ENCODE assay signal across 22 mouse cellular contexts in genomic region chr1:131286803-131287202, GRCm38 (mm10). TPM values are rescaled to one million over a fixed set of nuclear protein-coding genes. Genes with fewer than 3 reads are reported as not detected.
DNase-seq lines count a peak whose midpoint lies in the region; ATAC-seq and TF ChIP-seq lines count a peak whose summit lies in the region.
"Had no signal": no experiment of that assay in that cellular context is flagged by ENCODE, and none has a peak within 500 bp of the region (broad histone marks: within the 10 kb centered on the region; RNA-seq: fewer than 3 reads in every experiment).

No protein-coding gene starts in this region.

- H3K4me1 ChIP-seq in liver, embryonic 16.5 days (ENCODE audit: control insufficient read depth, low read depth, low read length): peaks cover 8% of the 10 kb centered on the region; the same call in 1 of the 2 replicates
- H3K4me1 ChIP-seq in liver, embryonic 11.5 days (replicated peaks; ENCODE audit: control insufficient read depth, insufficient read depth, low read length): no peaks in the 10 kb centered on the region
- H3K4me1 ChIP-seq in bone marrow macrophage, adult 2 months (ENCODE audit: control insufficient read depth, insufficient read depth, low read length): peaks cover 49% of the 10 kb centered on the region
- H3K4me1 ChIP-seq in kidney, embryonic 15.5 days: no peaks in the 10 kb centered on the region
- no peaks in the 10 kb centered on the region for H3K4me1 ChIP-seq in midbrain, embryonic 16.5 days (ENCODE audit: control insufficient read depth, insufficient read depth, low read length)
- H3K4me1 ChIP-seq: forebrain, embryonic 12.5 days; limb, embryonic 12.5 days; midbrain, embryonic 10.5 days had no signal

- no peak overlapping the region for H3K4me3 ChIP-seq in liver, embryonic 16.5 days (ENCODE audit: low read depth, low read length)
- H3K4me3 ChIP-seq in liver, embryonic 11.5 days (ENCODE audit: low read depth, low read length): no peak overlapping the region
- H3K4me3 ChIP-seq in bone marrow macrophage, adult 2 months (ENCODE audit: insufficient read depth, low read length): no peak overlapping the region
- no peak overlapping the region for H3K4me3 ChIP-seq in kidney, embryonic 15.5 days (replicated peaks)
- no peak overlapping the region for H3K4me3 ChIP-seq in midbrain, embryonic 16.5 days (ENCODE audit: low read depth, low read length)
- H3K4me3 ChIP-seq: embryonic facial prominence, embryonic 10.5 days; forebrain, embryonic 12.5 days; hindbrain, embryonic 15.5 days; intestine, embryonic 15.5 days; limb, embryonic 12.5 days; midbrain, embryonic 10.5 days; neural tube, embryonic 15.5 days had no signal

- no peak overlapping the region for H3K9ac ChIP-seq in liver, embryonic 16.5 days (ENCODE audit: low read depth, low read length)
- H3K9ac ChIP-seq in liver, embryonic 11.5 days (ENCODE audit: low read depth, low read length): no peak overlapping the region
- no peak overlapping the region for H3K9ac ChIP-seq in kidney, embryonic 15.5 days
- no peak overlapping the region for H3K9ac ChIP-seq in midbrain, embryonic 16.5 days (ENCODE audit: low read depth, low read length)
- H3K9ac ChIP-seq: forebrain, embryonic 12.5 days; hindbrain, embryonic 15.5 days; intestine, embryonic 15.5 days; limb, embryonic 12.5 days; lung, embryonic 14.5 days; neural tube, embryonic 15.5 days had no signal

- H3K27me3 ChIP-seq in liver, embryonic 16.5 days (ENCODE audit: control insufficient read depth, insufficient read depth, low read depth, low read length): no peaks in the 10 kb centered on the region
- no peaks in the 10 kb centered on the region for H3K27me3 ChIP-seq in liver, embryonic 11.5 days (replicated peaks; ENCODE audit: control insufficient read depth, insufficient read depth, low read length)
- H3K27me3 ChIP-seq in kidney, embryonic 15.5 days: no peaks in the 10 kb centered on the region
- no peaks in the 10 kb centered on the region for H3K27me3 ChIP-seq in midbrain, embryonic 16.5 days (ENCODE audit: control insufficient read depth, insufficient read depth, low read depth, low read length)
- H3K27me3 ChIP-seq: forebrain, embryonic 12.5 days; hindbrain, embryonic 15.5 days; intestine, embryonic 15.5 days; limb, embryonic 12.5 days; neural tube, embryonic 15.5 days had no signal

- DNase-seq in liver, embryonic 11.5 days (ENCODE audit: low spot score): no peak
- DNase-seq in lung, postnatal 10 days: peak; percentile 29
- peak; percentile 37 to 60 for DNase-seq in monocyte, adult 2 months (ENCODE audit: low read depth in 1 of 2, low spot score in 2 of 2)
- DNase-seq in layer of hippocampus, postnatal 36 days: no peak
- DNase-seq: cerebellum, adult 8-10 months; gastrocnemius, postnatal 10 days; lung, embryonic 14.5 days; right cerebral cortex, postnatal 25 days; thymus, adult 18-20 months; thymus, postnatal 4 days had no signal

- H3K36me3 ChIP-seq in liver, embryonic 16.5 days (ENCODE audit: control insufficient read depth, insufficient read depth): no peaks in the 10 kb centered on the region; the same call in 1 of the 2 replicates
- H3K36me3 ChIP-seq in liver, embryonic 11.5 days (ENCODE audit: control insufficient read depth, insufficient read depth, low read length): no peaks in the 10 kb centered on the region
- H3K36me3 ChIP-seq in kidney, embryonic 15.5 days: peaks cover 43% of the 10 kb centered on the region
- H3K36me3 ChIP-seq in midbrain, embryonic 16.5 days (ENCODE audit: control insufficient read depth, insufficient read depth, low read length): peaks cover 18% of the 10 kb centered on the region
- H3K36me3 ChIP-seq: intestine, embryonic 15.5 days had no signal

- no peak overlapping the region; the same call in 1 of the 2 replicates for H3K4me2 ChIP-seq in liver, embryonic 16.5 days (ENCODE audit: low read depth, low read length)
- H3K4me2 ChIP-seq in liver, embryonic 11.5 days: no peak overlapping the region
- no peak overlapping the region for H3K4me2 ChIP-seq in kidney, embryonic 15.5 days
- no peak overlapping the region for H3K4me2 ChIP-seq in midbrain, embryonic 16.5 days (ENCODE audit: low read length)
- H3K4me2 ChIP-seq: forebrain, embryonic 12.5 days; hindbrain, embryonic 15.5 days; intestine, embryonic 15.5 days; limb, embryonic 12.5 days; lung, embryonic 14.5 days; neural tube, embryonic 15.5 days had no signal

- H3K9me3 ChIP-seq in liver, embryonic 16.5 days (replicated peaks; ENCODE audit: control insufficient read depth, low read length): no peaks in the 10 kb centered on the region
- no peaks in the 10 kb centered on the region for H3K9me3 ChIP-seq in liver, embryonic 11.5 days (ENCODE audit: control insufficient read depth, low read length)
- no peaks in the 10 kb centered on the region for H3K9me3 ChIP-seq in kidney, embryonic 15.5 days (replicated peaks)
- H3K9me3 ChIP-seq in midbrain, embryonic 16.5 days (replicated peaks; ENCODE audit: control insufficient read depth, low read length, poor library complexity, severe bottlenecking): no peaks in the 10 kb centered on the region
- H3K9me3 ChIP-seq: embryonic facial prominence, embryonic 10.5 days; forebrain, embryonic 12.5 days; hindbrain, embryonic 15.5 days; intestine, embryonic 15.5 days; limb, embryonic 12.5 days; midbrain, embryonic 10.5 days; neural tube, embryonic 15.5 days had no signal

- peak; percentile 35; the same call in 1 of the 2 replicates for ATAC-seq in liver, embryonic 16.5 days (ENCODE audit: low read depth)
- ATAC-seq in liver, embryonic 11.5 days (replicated peaks; ENCODE audit: low FRiP score): no peak
- no peak for ATAC-seq in kidney, embryonic 15.5 days (replicated peaks; ENCODE audit: low FRiP score)
- ATAC-seq in midbrain, embryonic 16.5 days: no peak
- ATAC-seq: CD4-positive, CD25-positive, alpha-beta regulatory T cell, adult 4 months; intestine, embryonic 15.5 days had no signal

- no peak overlapping the region for H3K27ac ChIP-seq in liver, embryonic 16.5 days (ENCODE audit: low read length)
- H3K27ac ChIP-seq in liver, embryonic 11.5 days (ENCODE audit: low read depth, low read length): no peak overlapping the region
- peak overlapping the region; percentile 58 for H3K27ac ChIP-seq in bone marrow macrophage, adult 2 months (ENCODE audit: insufficient read depth, low read depth, low read length)
- no peak overlapping the region for H3K27ac ChIP-seq in kidney, embryonic 15.5 days
- no peak overlapping the region for H3K27ac ChIP-seq in midbrain, embryonic 16.5 days (ENCODE audit: low read length)
- H3K27ac ChIP-seq: embryonic facial prominence, embryonic 10.5 days; forebrain, embryonic 12.5 days; hindbrain, embryonic 15.5 days; intestine, embryonic 15.5 days; limb, embryonic 12.5 days; midbrain, embryonic 10.5 days; neural tube, embryonic 15.5 days had no signal

- TF ChIP-seq CTCF in bone marrow macrophage, adult 2 months (IDR thresholded peaks at IDR 0.05; ENCODE audit: low read depth, low read length): no peak

- TF ChIP-seq POLR2A in bone marrow macrophage, adult 2 months (IDR thresholded peaks at IDR 0.05; ENCODE audit: borderline replicate concordance, low read depth, low read length): no peak

- 42% methylated on average over 5 of the region's 5 CpGs for whole genome bisulfite sequencing in liver, embryonic 16.5 days (ENCODE audit: insufficient replicate concordance)
- WGBS in liver, embryonic 11.5 days: 56% methylated on average over 5 of the region's 5 CpGs
- WGBS in kidney, embryonic 15.5 days: 79% methylated on average over 5 of the region's 5 CpGs
- WGBS in midbrain, embryonic 16.5 days: 89% methylated on average over 5 of the region's 5 CpGs

RNA-seq across cellular contexts. Expression of gene Ikbke, which starts 7.4 kb away (rescaled TPM):
- 9.2 and 10.2 TPM in 2 replicates for polyA plus RNA-seq in liver, embryonic 16.5 days (2015; fragmentation: Nextera tagmentation; extraction: Ambion mirVana)
- 3.9 and 4.7 TPM in 2 replicates for polyA plus RNA-seq in liver, embryonic 11.5 days (2014; fragmentation: Nextera tagmentation; extraction: Ambion mirVana)
- 194 and 227 TPM in 2 replicates for polyA plus RNA-seq in bone marrow macrophage, adult 2 months (2012; ENCODE audit: insufficient read depth, insufficient read length, missing spikeins)
- polyA plus RNA-seq in kidney, embryonic 15.5 days (2015; fragmentation: Nextera tagmentation; extraction: Ambion mirVana): 3.2 and 4.0 TPM in 2 replicates
- 1 to 10 TPM; 1.6 to 2.7 TPM for total RNA-seq in layer of hippocampus, postnatal 36 days (2021)
- 0.73 and 0.77 TPM in 2 replicates for polyA plus RNA-seq in midbrain, embryonic 16.5 days (2015; fragmentation: Nextera tagmentation; extraction: Ambion mirVana)

RNA-seq across cellular contexts. Expression of gene Rassf5, which starts 41.7 kb away (rescaled TPM):
- 6.3 and 6.8 TPM in 2 replicates for polyA plus RNA-seq in liver, embryonic 16.5 days (2015; fragmentation: Nextera tagmentation; extraction: Ambion mirVana)
- 3.7 and 4.1 TPM in 2 replicates for polyA plus RNA-seq in liver, embryonic 11.5 days (2014; fragmentation: Nextera tagmentation; extraction: Ambion mirVana)
- polyA plus RNA-seq in bone marrow macrophage, adult 2 months (2012; ENCODE audit: insufficient read depth, insufficient read length, missing spikeins): 49.4 and 49.6 TPM in 2 replicates
- 2.8 and 2.9 TPM in 2 replicates for polyA plus RNA-seq in kidney, embryonic 15.5 days (2015; fragmentation: Nextera tagmentation; extraction: Ambion mirVana)
- 10 to 100 TPM; 17.6 to 18.5 TPM for total RNA-seq in layer of hippocampus, postnatal 36 days (2021)
- polyA plus RNA-seq in midbrain, embryonic 16.5 days (2015; fragmentation: Nextera tagmentation; extraction: Ambion mirVana): 3.4 and 4.0 TPM in 2 replicates

Comparison
In these comparisons a context has a peak if more than half of its experiments do, and no peak if none do; other contexts are left out.
1. DNase-seq: peak in lung, postnatal 10 days (single experiment) and monocyte, adult 2 months (2 of 2); none in liver, embryonic 11.5 days (single experiment) and layer of hippocampus, postnatal 36 days (0 of 2).
2. RNA of gene Ikbke, which starts 7.4 kb away (polyA plus RNA-seq): 194 to 227 TPM in bone marrow macrophage, adult 2 months; 9.2 to 10.2 TPM in liver, embryonic 16.5 days, 3.2 to 4.0 TPM in kidney, embryonic 15.5 days, 3.9 to 4.7 TPM in liver, embryonic 11.5 days and 0.73 to 0.77 TPM in midbrain, embryonic 16.5 days; every median in the first group is over 10 times any median in the second.